Mouse (Mus musculus): ENCODE data around the gene Fscn2. TPM values are rescaled to one million over a fixed set of nuclear protein-coding genes. Genes with fewer than 3 reads are reported as not detected.

Gene Fscn2
- total and polyA plus RNA-seq, 2 experiments from 2014 or later = 1.9 to 9.0 TPM

- Histone ChIP-seq H3K27me3 (ENCODE audit: insufficient read depth, low read length) (no peaks in the 10 kb centered on the region), H3K4me2 (ENCODE audit: low read depth, low read length) (no peak overlapping the region), H3K36me3 (ENCODE audit: insufficient read depth, low read length) (no peaks in the 10 kb centered on the region), H3K4me1 (ENCODE audit: insufficient read depth, low read length) (no peaks in the 10 kb centered on the region), H3K27ac (no peak overlapping the region), H3K4me3 (ENCODE audit: low read length) (no peak overlapping the region), H3K9me3 (ENCODE audit: low read length) (no peaks in the 10 kb centered on the region), H3K9ac (replicated peaks; ENCODE audit: low read length) (no peak overlapping the region)
- DNase-seq (ENCODE audit: low spot score) (no peak), ATAC-seq (no peak)
- no peak for TF ChIP-seq CTCF (IDR thresholded peaks at IDR 0.05; ENCODE audit: low read depth)
- 44% methylated on average over 2 of the region's 2 CpGs for WGBS
These were observed 23.9 kb upstream of the Fscn2 start for GRCm38 (mm10) chr11:120337447-120337846.

GRCm38 (mm10) chr11:120338786-120339185, 22.5 kb upstream of the Fscn2 start:
- 67% methylated on average over 3 of the region's 3 CpGs for WGBS
- ATAC-seq (no peak), DNase-seq (ENCODE audit: low spot score) (no peak)
- Histone ChIP-seq H3K36me3 (ENCODE audit: insufficient read depth, low read length) (no peaks in the 10 kb centered on the region), H3K4me3 (ENCODE audit: low read length) (no peak overlapping the region), H3K4me1 (ENCODE audit: insufficient read depth, low read length) (no peaks in the 10 kb centered on the region), H3K9me3 (ENCODE audit: low read length) (no peaks in the 10 kb centered on the region), H3K27me3 (ENCODE audit: insufficient read depth, low read length) (no peaks in the 10 kb centered on the region), H3K9ac (replicated peaks; ENCODE audit: low read length) (no peak overlapping the region), H3K4me2 (ENCODE audit: low read depth, low read length) (no peak overlapping the region), H3K27ac (no peak overlapping the region)
- TF ChIP-seq CTCF (IDR thresholded peaks at IDR 0.05; ENCODE audit: low read depth) = no peak

DNA sequence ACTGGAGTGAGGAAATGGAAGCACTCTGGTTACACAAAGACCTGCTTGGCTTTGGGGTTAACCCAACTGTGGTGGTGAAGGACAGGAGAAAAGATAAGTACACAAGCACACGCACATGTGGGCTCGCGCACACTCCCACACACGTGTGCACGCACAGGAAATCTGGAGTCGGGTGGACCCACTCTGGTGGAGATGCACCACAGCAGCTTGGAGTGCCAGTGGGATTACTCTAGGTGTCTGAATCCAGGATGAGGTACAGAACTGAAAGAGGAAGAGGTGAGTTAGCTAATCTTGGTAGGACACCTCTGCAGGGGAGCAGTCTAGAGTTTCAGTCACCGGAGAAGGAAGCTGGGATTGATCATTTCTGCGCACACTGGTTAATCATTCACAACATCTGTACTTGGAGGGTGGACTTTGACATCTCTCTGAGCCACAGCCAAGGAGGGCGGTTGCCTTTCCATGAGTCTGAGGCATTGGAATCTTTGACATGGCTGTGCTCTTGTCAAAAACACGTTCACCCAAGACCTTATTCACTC, 21.3 kb upstream of the Fscn2 start:
- H3K4me2 ChIP-seq (ENCODE audit: low read depth, low read length) = no peak overlapping the region
- H3K9me3 ChIP-seq (ENCODE audit: low read length) = no peaks in the 10 kb centered on the region
- no peak for TF ChIP-seq CTCF (IDR thresholded peaks at IDR 0.05; ENCODE audit: low read depth)
- peaks cover 2% of the 10 kb centered on the region for H3K4me1 ChIP-seq (ENCODE audit: insufficient read depth, low read length)
- H3K36me3 ChIP-seq (ENCODE audit: insufficient read depth, low read length) = peaks cover 10% of the 10 kb centered on the region; the same call in 1 of the 2 replicates
- 89% methylated on average over 10 of the region's 10 CpGs for WGBS
- H3K27me3 ChIP-seq (ENCODE audit: insufficient read depth, low read length) = no peaks in the 10 kb centered on the region
- DNase-seq (ENCODE audit: low spot score) (no peak), ATAC-seq (no peak)
- no peak overlapping the region for H3K27ac ChIP-seq
- no peak overlapping the region for H3K9ac ChIP-seq (replicated peaks; ENCODE audit: low read length)
- no peak overlapping the region for H3K4me3 ChIP-seq (ENCODE audit: low read length)

DNA sequence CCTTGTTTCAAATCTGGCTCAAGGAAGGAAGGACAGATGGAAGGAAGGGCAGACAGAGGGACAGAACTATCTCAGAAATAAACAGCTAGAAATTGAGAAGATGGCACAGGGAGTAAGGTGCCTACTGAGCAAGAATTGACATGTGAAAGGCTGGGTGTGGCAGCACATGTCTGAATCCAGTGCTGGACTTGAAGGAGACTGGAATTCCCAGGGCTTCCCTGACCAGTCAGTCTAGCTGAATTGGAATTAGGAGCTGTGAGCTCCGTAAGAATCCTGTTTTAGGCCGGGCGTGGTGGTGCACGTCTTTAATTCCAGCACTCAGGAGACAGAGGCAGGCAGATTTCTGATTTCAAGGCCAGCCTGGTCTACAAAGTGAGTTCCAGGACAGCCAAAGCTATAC, 19.7 kb upstream of the Fscn2 start:
- Histone ChIP-seq H3K4me2 (ENCODE audit: low read depth, low read length) (no peak overlapping the region), H3K4me1 (ENCODE audit: insufficient read depth, low read length) (peaks cover 7% of the 10 kb centered on the region), H3K36me3 (ENCODE audit: insufficient read depth, low read length) (peaks cover 14% of the 10 kb centered on the region), H3K27ac (no peak overlapping the region), H3K27me3 (ENCODE audit: insufficient read depth, low read length) (no peaks in the 10 kb centered on the region), H3K4me3 (ENCODE audit: low read length) (no peak overlapping the region), H3K9ac (replicated peaks; ENCODE audit: low read length) (no peak overlapping the region), H3K9me3 (ENCODE audit: low read length) (no peaks in the 10 kb centered on the region)
- DNase-seq (ENCODE audit: low spot score) = no peak
- no peak for TF ChIP-seq CTCF (IDR thresholded peaks at IDR 0.05; ENCODE audit: low read depth)
- 97% methylated on average over 4 of the region's 4 CpGs for WGBS
- no peak for ATAC-seq

- DNase-seq (ENCODE audit: low spot score) = no peak
- peak; percentile 5; the same call in 1 of the 2 replicates for TF ChIP-seq CTCF (IDR thresholded peaks at IDR 0.05; ENCODE audit: low read depth)
- H3K4me1 ChIP-seq (ENCODE audit: insufficient read depth, low read length) = peaks cover 7% of the 10 kb centered on the region
- 87% methylated on average over 5 of the region's 5 CpGs for WGBS
- no peak overlapping the region for H3K4me3 ChIP-seq (ENCODE audit: low read length)
- no peak overlapping the region for H3K9ac ChIP-seq (replicated peaks; ENCODE audit: low read length)
- no peaks in the 10 kb centered on the region for H3K9me3 ChIP-seq (ENCODE audit: low read length)
- H3K27me3 ChIP-seq (ENCODE audit: insufficient read depth, low read length) = no peaks in the 10 kb centered on the region
- H3K27ac ChIP-seq = no peak overlapping the region
- H3K4me2 ChIP-seq (ENCODE audit: low read depth, low read length) = no peak overlapping the region
- H3K36me3 ChIP-seq (ENCODE audit: insufficient read depth, low read length) = peaks cover 14% of the 10 kb centered on the region
- ATAC-seq = no peak
These were observed 18.6 kb upstream of the Fscn2 start for GRCm38 (mm10) chr11:120342656-120343160.

DNA sequence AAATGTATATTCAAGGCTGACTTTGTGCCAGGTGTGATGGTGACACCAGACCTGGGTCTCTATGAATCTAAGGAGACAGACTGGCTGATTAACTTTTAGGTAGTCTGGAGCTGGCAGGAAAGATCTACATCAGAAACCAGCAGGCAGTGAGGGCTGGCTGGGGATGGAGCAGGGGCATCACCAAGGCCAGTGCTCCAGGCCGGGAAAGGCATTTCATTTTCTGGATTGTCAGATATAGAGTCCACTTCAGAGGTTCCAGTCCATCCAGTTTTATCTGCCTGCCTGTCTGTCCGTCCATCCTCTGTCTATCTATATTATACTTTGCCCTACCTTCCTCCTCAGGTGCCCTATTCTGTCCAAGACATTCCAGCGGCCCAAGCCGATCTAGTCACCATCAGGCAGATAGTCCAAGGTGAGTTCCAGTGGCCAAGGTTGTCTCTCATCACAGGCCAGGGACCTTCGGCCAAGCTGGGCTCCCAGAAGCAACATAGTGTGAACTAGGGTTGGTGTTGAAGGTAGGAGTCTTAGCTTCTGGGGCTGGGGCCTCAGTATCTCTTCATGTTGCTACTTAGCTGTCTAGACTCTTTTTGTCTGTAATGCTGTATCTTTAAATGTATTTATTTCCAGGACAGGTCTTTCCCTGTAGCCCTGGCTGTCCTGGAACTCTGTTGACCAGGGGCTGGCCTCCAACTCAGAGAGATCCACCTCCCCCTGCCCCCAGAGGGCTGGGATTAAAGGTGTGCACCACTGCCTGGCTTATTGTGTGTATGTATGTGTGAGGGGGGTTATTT, 17.6 kb upstream of the Fscn2 start:
- Histone ChIP-seq H3K36me3 (ENCODE audit: insufficient read depth, low read length) (peaks cover 14% of the 10 kb centered on the region), H3K4me3 (ENCODE audit: low read length) (no peak overlapping the region), H3K9ac (replicated peaks; ENCODE audit: low read length) (no peak overlapping the region), H3K9me3 (ENCODE audit: low read length) (no peaks in the 10 kb centered on the region), H3K27me3 (ENCODE audit: insufficient read depth, low read length) (no peaks in the 10 kb centered on the region), H3K4me2 (ENCODE audit: low read depth, low read length) (no peak overlapping the region; the same call in 1 of the 2 replicates), H3K4me1 (ENCODE audit: insufficient read depth, low read length) (peaks cover 7% of the 10 kb centered on the region), H3K27ac (no peak overlapping the region)
- DNase-seq (ENCODE audit: low spot score) = no peak
- no peak for ATAC-seq
- no peak for TF ChIP-seq CTCF (IDR thresholded peaks at IDR 0.05; ENCODE audit: low read depth)
- whole genome bisulfite sequencing = 75% methylated on average over 5 of the region's 5 CpGs

Measured in hindbrain, postnatal 0 days (tissue).